Mouse (Mus musculus): ENCODE results near the gene Faap100. TPM values are rescaled to one million over a fixed set of nuclear protein-coding genes. Genes with fewer than 3 reads are reported as not detected.

The Faap100 gene
- total RNA-seq, 2 experiments from 2014 or later, result 58.8 to 62.0 TPM

DNA sequence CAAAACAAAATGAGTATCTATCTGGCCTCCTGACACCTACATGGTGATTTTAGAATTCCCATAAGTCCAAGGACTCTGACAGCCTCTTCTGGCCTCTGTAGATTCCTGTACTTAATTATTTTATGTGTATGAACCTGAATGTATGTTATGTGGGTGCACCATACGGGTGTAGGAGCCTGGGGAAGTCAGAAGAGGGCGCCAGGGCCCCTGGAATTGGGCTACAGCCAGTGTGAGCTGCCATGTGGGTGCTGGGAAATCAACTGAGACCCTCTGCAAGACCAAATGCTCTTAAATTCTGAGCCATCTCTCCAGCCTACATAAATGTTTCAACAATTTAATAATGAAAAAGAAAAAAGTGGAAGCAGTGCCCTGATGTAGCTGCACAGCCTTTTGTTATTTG lies 41.1 kb downstream of the Faap100 start:
- DNase-seq (ENCODE audit: low spot score in 2 of 2), result no peak

DNA sequence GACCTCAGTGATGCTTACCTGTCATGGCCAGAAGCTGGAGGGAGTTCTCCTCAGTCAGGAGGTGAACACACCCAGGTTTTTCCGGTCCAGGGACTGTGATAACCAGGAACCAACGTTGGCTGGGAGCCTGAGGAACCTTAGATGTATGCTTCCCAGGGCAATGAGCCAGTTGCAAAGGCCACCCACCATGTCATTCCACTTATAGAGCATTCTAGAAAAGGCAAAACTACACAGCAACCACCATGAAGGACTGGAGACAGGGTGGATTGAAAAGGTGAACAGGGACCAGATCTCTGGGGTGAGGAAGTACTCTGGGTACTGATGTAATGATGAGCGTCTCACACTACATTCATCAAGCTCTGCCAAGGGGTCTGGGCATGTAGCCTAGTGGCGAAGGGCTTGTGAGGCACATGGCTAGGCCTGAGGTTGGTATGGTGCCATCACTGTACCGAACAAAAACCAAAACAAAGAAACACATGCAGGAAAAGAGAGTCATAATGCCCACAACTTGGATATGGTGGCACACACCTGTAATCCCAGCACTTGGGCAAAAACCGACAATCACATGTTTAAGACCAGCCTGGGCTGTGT lies 43.0 kb downstream of the Faap100 start:
- no peak for DNase-seq (ENCODE audit: low spot score in 2 of 2)

DNA sequence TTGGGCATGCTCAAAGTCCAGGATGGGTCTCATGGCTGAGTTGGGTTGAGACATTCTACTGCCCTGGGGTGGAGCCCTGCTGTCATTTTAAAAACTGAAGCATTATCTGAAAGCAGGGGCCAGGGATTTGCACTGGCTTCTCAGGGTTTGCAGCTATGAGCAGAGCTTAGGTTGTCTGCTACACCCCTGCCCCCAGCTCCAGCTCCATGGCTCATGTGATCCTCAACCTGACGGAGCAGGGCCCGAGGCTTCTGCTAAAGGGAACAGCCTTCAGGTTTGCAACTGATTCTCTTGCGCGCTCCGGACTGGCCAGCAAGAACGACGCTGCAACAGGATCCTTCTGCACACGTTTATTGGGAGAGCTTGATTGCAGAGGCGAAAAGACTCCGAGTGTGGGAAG lies 58.4 kb downstream of the Faap100 start:
- DNase-seq (ENCODE audit: low spot score in 2 of 2), result no peak

DNA sequence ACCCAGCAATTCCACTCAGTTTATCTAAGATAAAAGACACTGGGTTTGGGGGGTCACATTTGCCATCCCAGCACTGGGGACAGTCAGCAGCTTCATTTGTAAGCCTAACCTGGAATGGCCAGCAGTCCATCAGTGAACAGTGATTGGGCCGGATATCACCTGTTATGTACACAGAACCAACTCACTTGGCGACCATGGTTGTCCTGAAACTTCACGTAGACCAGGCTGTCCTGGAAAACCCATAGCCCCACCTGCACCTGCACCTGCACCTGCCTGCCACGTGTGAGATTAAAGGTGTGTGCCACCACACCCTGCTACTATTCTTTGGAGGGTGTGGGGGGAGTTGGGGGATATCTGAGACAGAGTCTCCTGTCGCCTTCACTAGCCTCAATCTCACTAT lies 59.3 kb downstream of the Faap100 start:
- DNase-seq (ENCODE audit: low spot score in 2 of 2), result no peak

Small RNAs within 50 kb of the gene (microRNA-seq; reads per million reads assigned to microRNA genes)
- gene Gm23419 (0 reads per million in 2 experiments), gene Mir6935 (1.8 reads per million in 2 experiments)

Other genes starting within 250 kb of the Faap100 start
- 100 to 1,000 TPM; 107 to 123 TPM for gene Slc38a10, start 227.4 kb downstream of the Faap100 start, total RNA-seq (2021)
- gene Bahcc1, start 145.8 kb downstream of the Faap100 start, total RNA-seq (2021), result 10 to 100 TPM; 21.9 to 26.0 TPM
- gene Actg1, start 30.2 kb downstream of the Faap100 start, total RNA-seq (2021), result 1,000 to 10,000 TPM; 2,523 to 2,576 TPM
- gene Fscn2, start 17.2 kb downstream of the Faap100 start, total RNA-seq (2021), result not detected
- 10 to 100 TPM; 71.2 to 71.4 TPM for gene Nploc4, start 58.9 kb upstream of the Faap100 start, total RNA-seq (2021)
- 10 to 100 TPM in 1 of 2 experiments, not detected in 1; 12.5 TPM for gene Tspan10, start 63.9 kb upstream of the Faap100 start, total RNA-seq (2021)
- under 1 TPM; 0.20 to 0.41 TPM for gene Pde6g, start 74.7 kb upstream of the Faap100 start, total RNA-seq (2021)
- 10 to 100 TPM; 10.4 to 10.5 TPM for gene Oxld1, start 79.3 kb upstream of the Faap100 start, total RNA-seq (2021)
- gene Ccdc137, start 79.4 kb upstream of the Faap100 start, total RNA-seq (2021), result 10 to 100 TPM; 26.5 to 27.8 TPM
- gene Arl16, start 88.8 kb upstream of the Faap100 start, total RNA-seq (2021), result 10 to 100 TPM; 57.9 to 61.5 TPM
- gene Mrpl12, start 105.8 kb upstream of the Faap100 start, total RNA-seq (2021), result 10 to 100 TPM; 76.4 to 82.3 TPM
- gene Slc25a10, start 113.1 kb upstream of the Faap100 start, total RNA-seq (2021), result 10 to 100 TPM; 24.5 to 25.8 TPM
- under 1 TPM in 1 of 2 experiments, not detected in 1; 0.18 TPM for gene Gcgr, start 151.9 kb upstream of the Faap100 start, total RNA-seq (2021)
- gene Mcrip1, start 171.0 kb upstream of the Faap100 start, total RNA-seq (2021), result 100 to 1,000 TPM in 1 of 2 experiments, 10 to 100 TPM in 1; 95.4 to 107 TPM
- gene Ppp1r27, start 172.4 kb upstream of the Faap100 start, total RNA-seq (2021), result not detected
- gene P4hb, start 194.5 kb upstream of the Faap100 start, total RNA-seq (2021), result 100 to 1,000 TPM; 153 to 161 TPM
- 100 to 1,000 TPM; 344 to 379 TPM for gene Arhgdia, start 202.9 kb upstream of the Faap100 start, total RNA-seq (2021)
- gene Alyref, start 219.6 kb upstream of the Faap100 start, total RNA-seq (2021), result 10 to 100 TPM; 79.8 to 91.3 TPM
- 100 to 1,000 TPM in 1 of 2 experiments, 10 to 100 TPM in 1; 93.5 to 107 TPM for gene Anapc11, start 219.7 kb upstream of the Faap100 start, total RNA-seq (2021)
- gene Npb, start 229.7 kb upstream of the Faap100 start, total RNA-seq (2021), result 1 to 10 TPM; 2.2 to 2.4 TPM
- 100 to 1,000 TPM; 132 to 145 TPM for gene Pcyt2, start 239.2 kb upstream of the Faap100 start, total RNA-seq (2021)
- gene Sirt7, start 246.5 kb upstream of the Faap100 start, total RNA-seq (2021), result 10 to 100 TPM; 33.5 to 39.7 TPM